Mouse (Mus musculus) neutrophil, adult 5-6 weeks (primary cell): Measurements from ENCODE around the gene Hemgn. TPM values are rescaled to one million over a fixed set of nuclear protein-coding genes. Genes with fewer than 3 reads are reported as not detected.
A peak's percentile ranks its signal among the peaks of the same experiment; 100 is the strongest.

Source experiments
- ATAC-seq: fragments of 151-379, 151-347 bp; 2 replicates; pipeline ENCODE4 v1.8.0; 2017; ENCODE audit warnings: mild to moderate bottlenecking, moderate TSS enrichment; ENCODE audit not compliant: insufficient number of reproducible peaks, poor library complexity, low FRiP score, severe bottlenecking; ENCODE audit errors: extremely low read depth
- total RNA-seq: library from RNA; stranded (forward); fragments of 200-1000 nt; gene quantifications from 2 replicates; pipeline ENCODE4 v1.2.3, GENCODE M21; 2017

The Hemgn gene
- total RNA-seq, 1 experiment from 2014 or later: 0.47 TPM

- no peak for ATAC-seq
Measured at GRCm38 (mm10) chr4:46422625-46423024, 9.3 kb upstream of the Hemgn start.

DNA sequence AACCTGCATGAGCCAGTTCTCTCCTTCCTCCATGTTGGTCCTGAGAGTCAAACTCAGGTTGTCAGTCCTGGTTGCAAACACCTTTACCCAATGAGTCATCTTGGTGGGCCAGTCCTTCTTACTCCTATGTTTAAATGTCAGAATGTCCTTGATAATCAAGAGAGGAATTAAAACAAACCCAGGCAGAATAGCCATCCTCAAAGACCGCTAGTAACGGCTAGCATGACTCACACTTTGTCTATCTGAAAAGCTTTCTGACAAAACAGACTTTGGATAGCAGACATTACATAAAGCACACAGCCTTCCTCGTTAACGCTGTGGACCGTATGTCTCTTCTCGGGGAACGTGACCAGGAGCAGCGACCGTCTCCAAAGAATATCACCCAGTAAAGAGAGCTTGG lies 5.5 kb upstream of the Hemgn start:
- ATAC-seq: no peak

GRCm38 (mm10) chr4:46417491-46417890 lies 4.2 kb upstream of the Hemgn start:
- ATAC-seq: peak; percentile 35; the same call in 1 of the 2 replicates

DNA sequence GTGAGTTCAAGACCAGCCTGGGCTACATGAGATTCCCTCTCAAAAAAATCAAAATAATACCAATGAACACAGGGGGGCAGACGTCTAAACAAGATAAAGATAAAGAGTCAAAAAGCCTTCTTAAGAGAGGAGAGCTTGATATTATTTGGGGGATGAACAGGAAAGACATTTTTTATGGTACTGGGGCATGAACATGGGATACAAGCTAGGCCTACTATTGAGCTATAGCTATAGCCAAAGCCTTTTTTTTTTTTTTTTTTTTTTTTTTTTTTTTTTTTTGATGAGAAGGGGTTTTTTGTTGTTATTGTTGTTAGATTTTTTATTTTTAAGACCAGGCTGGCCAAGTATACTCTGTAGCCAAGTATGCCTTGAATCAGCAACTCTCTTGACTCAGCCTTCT lies 1.2 kb downstream of the Hemgn start:
- ATAC-seq: no peak

- peak; percentile 68; the same call in 1 of the 2 replicates for ATAC-seq
Measured at GRCm38 (mm10) chr4:46411489-46411888, 1.8 kb downstream of the Hemgn start.

GRCm38 (mm10) chr4:46410677-46411076 lies 2.6 kb downstream of the Hemgn start:
- ATAC-seq: no peak

DNA sequence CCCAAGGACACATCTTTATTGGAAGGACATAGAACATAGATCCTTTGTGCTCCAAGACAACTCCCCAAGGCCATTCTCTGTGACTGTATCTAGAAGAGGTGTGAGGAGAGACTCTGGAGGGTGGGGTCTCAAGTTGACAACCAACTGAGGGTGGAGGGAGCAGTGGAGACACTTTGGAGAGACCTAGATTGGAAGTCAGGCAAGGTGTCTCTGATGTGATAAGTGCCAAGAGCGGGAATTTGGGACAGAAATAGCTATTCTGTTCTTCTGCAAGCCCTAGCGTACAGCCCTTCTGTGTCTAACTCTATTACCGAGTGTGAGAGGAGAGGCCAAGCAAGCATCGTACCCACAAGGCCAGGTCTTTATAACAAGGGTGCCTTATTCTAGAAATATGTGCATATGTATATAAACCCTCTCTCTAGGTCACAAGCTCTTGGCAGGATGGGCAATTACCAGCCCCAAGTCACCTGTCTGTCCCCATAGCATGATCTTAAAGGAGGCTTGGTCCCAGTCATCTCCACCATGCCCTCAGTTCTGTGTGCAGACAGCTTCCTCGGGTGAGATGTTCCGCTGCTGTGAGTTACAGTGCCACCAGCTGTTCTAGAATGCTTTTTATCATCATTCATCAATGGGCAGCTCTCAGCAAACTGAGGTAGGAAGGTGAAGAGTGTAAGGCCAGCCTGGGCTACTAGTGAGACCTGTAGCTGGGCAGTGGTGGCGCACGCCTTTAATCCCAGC lies 6.2 kb downstream of the Hemgn start:
- no peak for ATAC-seq

DNA sequence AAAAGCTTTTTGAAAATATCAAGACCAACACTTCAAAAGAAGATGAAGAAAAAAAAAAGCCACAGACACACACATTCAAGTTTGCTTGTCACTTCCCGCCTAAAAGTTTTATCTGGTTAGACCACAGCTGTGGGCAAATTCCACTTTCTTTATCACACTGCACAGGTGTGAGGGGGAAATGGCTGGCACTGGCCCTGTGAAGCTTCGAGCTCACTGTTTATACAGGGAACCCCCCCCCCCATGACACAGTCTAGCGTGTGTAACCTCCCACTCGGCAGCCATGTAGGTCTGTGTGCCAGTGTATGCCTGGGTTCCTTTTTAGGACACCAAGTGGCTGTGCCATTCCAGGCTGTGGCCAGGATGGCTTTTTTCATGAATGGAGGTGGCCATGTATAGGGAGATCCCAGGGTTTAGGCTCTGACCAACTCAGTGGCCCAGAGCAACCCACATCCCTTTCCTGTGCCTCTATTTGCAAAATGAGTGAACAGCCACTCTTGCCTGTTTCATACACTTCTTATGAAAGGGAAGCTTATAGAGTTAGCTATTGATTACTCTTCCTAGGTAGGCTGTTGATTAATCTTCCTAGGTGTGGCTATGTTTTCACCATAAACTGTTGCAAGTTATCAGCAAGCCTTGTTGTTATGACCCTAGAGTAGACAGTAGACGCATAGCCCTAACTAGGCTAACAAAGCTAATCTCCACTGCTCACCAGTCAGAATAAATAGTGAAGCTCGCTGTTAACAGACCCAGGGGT lies 9.1 kb downstream of the Hemgn start:
- ATAC-seq: peak; percentile 56

DNA sequence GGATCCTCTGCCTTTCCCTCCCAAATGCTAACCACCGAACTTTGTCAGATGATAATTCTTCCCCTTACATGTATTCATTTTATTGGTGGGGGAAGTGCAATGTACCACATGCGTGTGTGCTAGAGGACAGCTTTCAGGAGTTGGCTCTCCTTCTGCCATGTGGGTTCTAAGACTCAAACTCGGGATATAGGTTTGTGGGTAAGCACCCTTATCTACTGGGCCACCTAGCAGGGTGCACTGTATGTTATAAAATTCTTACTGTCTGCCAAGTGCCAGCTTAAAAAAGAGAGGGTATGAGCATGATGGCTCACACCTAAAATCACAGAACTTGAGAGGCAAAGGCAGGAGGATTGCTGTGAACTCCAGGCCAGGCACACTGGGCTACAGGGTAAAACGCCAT lies 14.5 kb downstream of the Hemgn start:
- ATAC-seq: no peak

- no peak for ATAC-seq
Measured at GRCm38 (mm10) chr4:46395736-46396135, 17.6 kb downstream of the Hemgn start.

- ATAC-seq: no peak
Measured at GRCm38 (mm10) chr4:46394388-46394787, 18.9 kb downstream of the Hemgn start.

- peak; percentile 71 for ATAC-seq
Measured at GRCm38 (mm10) chr4:46390390-46390970, 22.8 kb downstream of the Hemgn start.

DNA sequence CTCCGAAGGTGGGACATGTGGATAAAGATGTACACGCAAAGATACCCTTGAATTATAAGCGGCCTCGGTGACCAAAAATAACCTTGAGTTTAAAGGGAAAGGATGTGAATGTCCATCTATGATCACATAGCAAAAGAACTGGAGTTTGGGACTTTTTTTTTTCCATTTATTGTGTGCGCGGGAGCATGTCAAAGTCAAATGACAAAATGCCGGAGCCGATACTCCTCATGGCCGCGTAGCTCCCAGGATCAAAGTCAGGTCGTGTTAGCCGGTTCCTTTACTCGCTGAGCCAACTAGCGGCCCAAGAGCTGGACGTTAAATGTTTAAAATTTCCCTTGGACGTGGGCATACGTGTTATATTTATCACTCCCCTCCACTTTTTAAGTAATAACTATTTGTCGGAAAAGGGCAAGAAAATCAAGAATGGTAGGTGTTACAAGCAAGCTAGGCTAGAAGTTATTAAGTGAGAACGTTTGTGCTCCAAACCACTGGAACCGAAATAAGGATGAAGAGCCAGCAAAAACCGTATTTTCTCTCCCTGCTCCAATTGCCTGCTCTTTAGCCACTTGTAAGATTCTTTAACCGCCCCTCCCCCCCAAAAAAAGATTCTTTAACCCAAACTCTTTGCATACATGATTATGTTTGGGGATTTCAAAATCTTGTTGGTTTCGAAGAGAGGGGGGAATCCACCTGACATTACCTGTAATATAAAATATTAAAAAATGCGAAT lies 23.5 kb downstream of the Hemgn start:
- no peak for ATAC-seq

- peak; percentile 89 for ATAC-seq
Measured at GRCm38 (mm10) chr4:46389013-46389611, 24.2 kb downstream of the Hemgn start, which contains the start of gene Trmo. Gene Trmo (minus strand): TSS chr4:46389437.

- ATAC-seq: no peak
Measured at GRCm38 (mm10) chr4:46388556-46388955, 24.8 kb downstream of the Hemgn start.

DNA sequence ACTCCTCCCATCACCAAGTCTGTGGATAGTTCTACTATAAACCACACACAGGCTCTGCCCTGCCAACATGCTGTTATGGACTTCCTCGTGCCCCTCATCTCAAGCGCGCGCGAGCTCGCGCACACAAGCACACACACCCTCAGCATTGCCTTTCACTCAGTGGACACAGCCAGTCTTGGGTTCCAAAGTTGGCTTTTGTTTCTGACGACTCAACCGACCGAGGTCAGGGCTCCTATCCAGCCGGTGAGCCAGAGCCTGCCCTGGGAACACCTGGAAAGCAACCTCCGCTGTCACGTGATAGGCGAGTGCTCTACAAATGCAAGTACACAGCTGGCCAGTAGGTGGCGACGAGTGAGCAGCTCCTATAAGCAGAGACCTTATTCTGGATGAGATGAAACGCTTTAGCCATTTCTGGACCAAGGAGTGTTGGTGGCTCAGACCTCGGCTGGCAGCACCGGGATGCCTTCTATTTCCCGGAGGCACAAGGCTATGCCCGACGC lies 38.4 kb downstream of the Hemgn start:
- ATAC-seq: peak; percentile 73

DNA sequence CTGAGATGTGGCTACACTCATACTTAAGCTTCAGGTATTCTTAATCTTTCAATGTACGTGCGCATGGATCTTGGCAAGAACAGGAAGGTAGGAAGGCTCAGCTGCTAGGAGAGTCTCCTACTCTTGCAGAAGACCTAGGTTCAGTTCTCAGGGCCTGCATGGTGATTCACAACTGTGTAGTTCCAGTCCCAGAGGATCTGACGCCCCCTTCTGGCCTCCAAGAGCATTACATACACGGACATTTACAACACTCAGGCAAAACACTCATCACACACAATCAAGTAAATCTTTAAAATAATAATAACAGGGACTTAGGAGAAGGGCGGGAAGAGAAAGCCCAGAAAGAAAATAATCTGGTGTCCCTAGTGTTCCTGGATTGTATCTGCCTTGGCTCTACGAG lies 38.9 kb downstream of the Hemgn start:
- ATAC-seq: no peak

- ATAC-seq: no peak
Measured at GRCm38 (mm10) chr4:46371030-46371429, 42.3 kb downstream of the Hemgn start.

DNA sequence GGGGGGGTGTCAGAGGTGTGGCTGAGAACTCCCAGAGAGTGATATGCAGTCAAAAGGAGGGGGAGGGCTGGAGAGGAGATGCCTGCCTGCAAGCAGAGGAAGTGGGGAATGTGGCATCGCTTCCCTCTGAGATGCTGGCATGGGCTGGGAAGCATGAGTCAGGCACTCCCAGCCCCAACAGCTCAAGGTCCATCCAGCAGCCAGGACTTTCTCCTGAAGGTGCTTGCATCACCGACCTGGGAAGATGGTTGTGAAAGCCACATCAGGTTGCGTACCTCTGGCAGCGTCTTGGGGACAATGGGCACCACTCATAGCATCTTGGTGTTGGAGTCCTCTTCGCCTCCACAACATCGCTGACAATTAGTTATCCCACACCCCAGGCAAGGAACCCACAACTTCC lies 42.9 kb downstream of the Hemgn start:
- ATAC-seq: no peak
